Mouse (Mus musculus) megakaryocyte, embryonic 14.5 days (primary cell): ENCODE data around the gene Tmsb15b1. TPM values are rescaled to one million over a fixed set of nuclear protein-coding genes. Genes with fewer than 3 reads are reported as not detected.

Experiments used
- H3K27me3 ChIP-seq: replicated peaks from 2 replicates; pipeline ENCODE3; 2012; ENCODE audit warnings: inconsistent platforms
- H3K36me3 ChIP-seq: replicated peaks from 2 replicates; pipeline ENCODE3; 2012; ENCODE audit warnings: low read length, inconsistent platforms, mixed read lengths
- H3K4me1 ChIP-seq: 2 replicates; pipeline ENCODE4 v1.6.1; 2012; ENCODE audit warnings: inconsistent platforms
- H3K4me3 ChIP-seq: replicated peaks from 2 replicates; pipeline ENCODE3; 2012; ENCODE audit warnings: moderate library complexity, mild to moderate bottlenecking, inconsistent platforms
- H3K9me3 ChIP-seq: 2 replicates; pipeline ENCODE4 v1.6.1; 2012; ENCODE audit warnings: inconsistent platforms
- FLI1 ChIP-seq: IDR thresholded peaks from 2 replicates; pipeline ENCODE4 v1.6.1; 2012; ENCODE audit warnings: low read length, inconsistent platforms, mixed read lengths
- GATA1 ChIP-seq: IDR thresholded peaks from 3 replicates; pipeline ENCODE4 v1.6.1; 2012; ENCODE audit warnings: mixed read lengths, low read length, inconsistent platforms, borderline replicate concordance
- polyA plus RNA-seq: library from polyadenylated mRNA; stranded (reverse); fragments of >175 nt; gene quantifications from 2 replicates; pipeline ENCODE4 v1.2.3, GENCODE M21; 2012; ENCODE audit warnings: low replicate concordance; ENCODE audit not compliant: insufficient read depth

Tmsb15b1 gene
- polyA plus RNA-seq = not detected in 2 replicates

DNA sequence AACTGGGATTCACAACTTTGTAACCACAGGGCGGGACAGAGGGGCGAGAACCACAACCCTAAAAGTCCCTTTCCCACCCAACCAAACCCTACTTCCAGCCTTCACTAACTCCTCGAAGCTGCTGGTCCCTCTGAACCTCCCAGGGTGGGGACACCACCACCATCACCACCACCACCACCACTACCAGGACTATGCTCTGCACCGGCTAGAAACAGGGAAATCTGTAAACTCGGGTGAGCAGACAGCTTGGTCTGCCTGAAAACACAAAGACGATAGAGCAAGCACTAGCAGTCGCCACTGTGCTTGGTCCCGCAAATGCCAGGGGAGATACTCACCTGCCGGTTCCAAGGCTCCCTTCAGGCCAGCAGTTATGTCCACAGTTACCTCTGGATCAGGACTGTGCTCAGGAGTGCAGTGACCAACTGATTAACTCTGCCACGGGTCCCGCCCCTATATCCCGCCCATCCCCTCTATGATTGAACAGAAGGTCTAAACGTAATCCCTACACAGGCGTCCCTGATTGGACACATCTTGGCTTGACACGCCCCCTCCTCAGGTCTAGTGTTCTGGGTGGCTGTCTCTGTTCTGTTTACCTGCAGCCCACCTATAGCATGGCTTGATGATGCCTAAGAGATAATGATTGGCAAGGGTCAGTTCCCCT, at the start of gene Tmsb15b1, which contains the start of gene Tmsb15l:
Tmsb15b1 (minus strand) TSS at position 451 of the 661 bp plus-strand sequence.
Tmsb15l (minus strand) TSS at position 446 of the 661 bp plus-strand sequence.
- Histone ChIP-seq H3K4me1 (no peaks in the 10 kb centered on the region), H3K4me3 (peak within 1 kb of the TSS; percentile 67), H3K9me3 (no peaks in the 10 kb centered on the region), H3K27me3 (peaks cover 3% of the 10 kb centered on the region), H3K36me3 (no peaks in the 10 kb centered on the region)
- no peak for TF ChIP-seq GATA1

GRCm38 (mm10) chrX:137019310-137019709, 42.6 kb upstream of the Tmsb15b1 start:
- H3K4me3 ChIP-seq = no peak overlapping the region
- H3K9me3 ChIP-seq = no peaks in the 10 kb centered on the region
- TF ChIP-seq FLI1 = no peak
- no peak for TF ChIP-seq GATA1
- no peaks in the 10 kb centered on the region for H3K4me1 ChIP-seq
- peaks cover 22% of the 10 kb centered on the region for H3K36me3 ChIP-seq
- peaks cover 2% of the 10 kb centered on the region for H3K27me3 ChIP-seq

GRCm38 (mm10) chrX:137017668-137018067, 41.0 kb upstream of the Tmsb15b1 start:
- H3K9me3 ChIP-seq = no peaks in the 10 kb centered on the region
- no peak for TF ChIP-seq FLI1
- TF ChIP-seq GATA1 = no peak

GRCm38 (mm10) chrX:137015099-137015709, 38.5 kb upstream of the Tmsb15b1 start:
- no peak for TF ChIP-seq FLI1
- TF ChIP-seq GATA1 = no peak

More at GRCm38 (mm10) chrX:137017668-137018067, 41.0 kb upstream of the Tmsb15b1 start:
- H3K4me1 ChIP-seq = no peaks in the 10 kb centered on the region
- peaks cover 2% of the 10 kb centered on the region for H3K27me3 ChIP-seq
- peaks cover 33% of the 10 kb centered on the region for H3K36me3 ChIP-seq
- H3K4me3 ChIP-seq = no peak overlapping the region

DNA sequence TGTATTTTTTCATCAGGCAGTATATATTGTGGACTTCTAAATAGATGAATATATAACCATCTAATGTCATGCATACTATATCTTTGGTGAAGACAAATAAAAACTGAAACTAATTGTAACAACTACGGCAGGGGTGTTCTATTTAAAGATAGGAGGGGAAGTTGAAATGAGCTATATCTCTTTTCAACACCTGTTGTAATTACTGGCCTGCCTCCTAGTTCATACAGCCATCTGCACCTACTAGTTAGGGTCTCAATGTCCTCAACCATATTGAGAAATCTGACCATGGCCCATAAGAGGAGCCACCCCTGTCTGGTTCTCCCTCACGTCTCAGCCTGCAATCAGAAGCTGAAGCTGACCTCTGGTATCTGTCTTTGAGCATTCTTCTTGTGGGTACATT, 19.6 kb upstream of the Tmsb15b1 start:
- TF ChIP-seq FLI1 = no peak
- TF ChIP-seq GATA1 = no peak
- Histone ChIP-seq H3K4me3 (no peak overlapping the region), H3K27me3 (peaks cover 21% of the 10 kb centered on the region), H3K4me1 (peaks cover 15% of the 10 kb centered on the region), H3K9me3 (no peaks in the 10 kb centered on the region), H3K36me3 (peaks cover 11% of the 10 kb centered on the region)

More at GRCm38 (mm10) chrX:137015099-137015709, 38.5 kb upstream of the Tmsb15b1 start:
- Histone ChIP-seq H3K4me1 (no peaks in the 10 kb centered on the region), H3K36me3 (peaks cover 50% of the 10 kb centered on the region), H3K9me3 (no peaks in the 10 kb centered on the region), H3K4me3 (no peak overlapping the region), H3K27me3 (no peaks in the 10 kb centered on the region)

- Histone ChIP-seq H3K9me3 (no peaks in the 10 kb centered on the region), H3K4me1 (peaks cover 15% of the 10 kb centered on the region), H3K36me3 (peaks cover 1% of the 10 kb centered on the region), H3K4me3 (no peak overlapping the region), H3K27me3 (peaks cover 24% of the 10 kb centered on the region)
- TF ChIP-seq GATA1 (no peak), FLI1 (no peak)
Measured at GRCm38 (mm10) chrX:136993641-136994040, 17.0 kb upstream of the Tmsb15b1 start.

DNA sequence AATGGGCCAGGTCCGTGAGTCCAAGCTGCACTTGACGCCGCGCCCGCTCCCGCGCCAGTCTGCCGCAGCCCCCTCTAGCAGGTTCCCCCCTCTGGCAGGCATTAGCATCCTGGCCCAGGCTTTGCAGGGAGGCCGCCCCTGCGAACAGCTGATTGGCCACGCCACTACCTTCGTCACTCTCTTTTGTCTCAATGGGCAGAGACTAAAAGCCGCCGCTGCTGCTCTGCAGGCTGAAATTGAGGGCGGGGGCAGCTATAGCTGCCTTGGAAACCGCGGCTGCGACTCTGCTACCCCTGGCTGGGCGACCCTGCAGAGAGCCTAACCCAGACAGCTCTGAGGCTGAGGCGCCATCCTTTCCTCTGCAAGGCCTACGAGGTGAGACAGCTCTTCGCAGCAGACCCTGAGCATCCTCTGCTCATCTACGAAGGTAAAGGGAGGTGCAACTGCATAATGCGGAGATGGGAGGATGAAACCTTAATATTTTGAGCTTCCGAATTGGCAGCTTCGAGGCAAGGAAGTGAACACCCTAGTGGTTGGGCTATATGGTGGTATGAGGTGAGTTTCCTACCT, 16.4 kb upstream of the Tmsb15b1 start, which contains the start of gene Zcchc18:
Zcchc18 (plus strand) TSS at position 178 of the 570 bp plus-strand sequence.
- Histone ChIP-seq H3K9me3 (no peaks in the 10 kb centered on the region), H3K36me3 (no peaks in the 10 kb centered on the region), H3K27me3 (peaks cover 24% of the 10 kb centered on the region), H3K4me1 (peaks cover 15% of the 10 kb centered on the region), H3K4me3 (peak within 1 kb of the TSS; percentile 86)
- TF ChIP-seq FLI1 (no peak), GATA1 (no peak)

DNA sequence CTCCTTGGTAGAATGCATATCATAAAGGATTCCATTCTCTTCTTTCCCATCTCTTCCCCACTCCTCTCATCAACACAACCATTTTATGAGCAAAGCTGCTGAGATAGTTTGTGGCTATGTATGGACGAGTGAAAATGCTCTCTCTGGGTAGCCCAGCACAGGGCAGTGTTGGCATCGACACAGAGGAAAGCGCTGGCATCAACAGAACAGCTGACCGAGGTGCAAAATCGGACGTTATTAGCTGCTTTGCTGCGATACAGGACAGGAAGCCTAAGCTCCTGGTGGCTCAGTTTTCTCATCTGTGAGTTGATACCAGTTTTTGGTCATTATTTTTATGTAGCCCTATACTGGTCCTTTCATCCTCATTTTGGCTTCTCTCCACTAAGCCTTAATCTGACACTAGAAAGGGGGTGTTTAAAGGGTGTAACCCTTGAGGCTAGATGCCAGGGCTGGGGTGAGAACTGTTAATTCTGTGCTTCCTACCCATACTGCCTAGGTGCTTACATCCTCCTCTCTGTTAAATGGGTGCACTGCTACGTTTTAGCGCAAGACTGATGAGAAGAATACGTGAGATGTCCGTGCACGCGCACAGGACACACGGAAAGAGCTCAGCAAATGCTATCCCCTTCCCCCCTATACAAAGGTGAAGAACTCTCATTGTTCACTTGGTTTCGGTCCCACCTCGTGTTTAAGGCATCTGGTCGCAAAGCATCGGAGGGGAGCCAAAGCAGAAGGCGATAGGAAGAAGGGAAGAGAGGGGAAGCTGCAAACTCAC, 15.7 kb upstream of the Tmsb15b1 start:
- Histone ChIP-seq H3K27me3 (peaks cover 24% of the 10 kb centered on the region), H3K4me1 (peaks cover 15% of the 10 kb centered on the region), H3K9me3 (no peaks in the 10 kb centered on the region), H3K4me3 (peak overlapping the region; percentile 86), H3K36me3 (no peaks in the 10 kb centered on the region)
- no peak for TF ChIP-seq FLI1
- TF ChIP-seq GATA1 = no peak

DNA sequence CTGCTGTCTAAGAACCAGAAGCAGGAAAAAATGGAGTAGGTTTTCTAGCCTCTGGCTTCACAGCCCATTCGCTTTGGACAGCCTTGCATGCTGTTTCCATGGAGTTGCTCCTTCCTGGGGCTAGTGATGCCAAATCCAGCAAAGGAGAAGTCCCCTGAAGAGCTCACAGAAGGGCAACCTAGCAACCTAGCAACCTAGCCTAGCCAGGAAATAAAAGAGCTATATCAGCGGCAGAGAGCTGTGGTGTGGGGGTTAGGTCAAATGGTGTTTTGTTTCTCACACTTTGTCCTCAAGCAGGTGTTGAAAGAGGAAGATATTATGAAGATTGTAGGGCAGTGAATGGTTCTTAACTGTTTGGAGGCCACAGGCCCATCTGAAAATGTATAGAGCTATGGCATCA, 14.6 kb upstream of the Tmsb15b1 start:
- H3K36me3 ChIP-seq = no peaks in the 10 kb centered on the region
- no peaks in the 10 kb centered on the region for H3K9me3 ChIP-seq
- no peak overlapping the region for H3K4me3 ChIP-seq
- no peak for TF ChIP-seq FLI1
- H3K27me3 ChIP-seq = peaks cover 23% of the 10 kb centered on the region
- H3K4me1 ChIP-seq = peaks cover 14% of the 10 kb centered on the region

GRCm38 (mm10) chrX:136986039-136986438, 9.4 kb upstream of the Tmsb15b1 start:
- Histone ChIP-seq H3K9me3 (no peaks in the 10 kb centered on the region), H3K4me1 (peaks cover 8% of the 10 kb centered on the region), H3K27me3 (peaks cover 5% of the 10 kb centered on the region), H3K36me3 (no peaks in the 10 kb centered on the region), H3K4me3 (no peak overlapping the region)
- TF ChIP-seq GATA1 (no peak), FLI1 (no peak)
